Mouse (Mus musculus): ENCODE data around the gene Gm3033. TPM values are rescaled to one million over a fixed set of nuclear protein-coding genes. Genes with fewer than 3 reads are reported as not detected.
"Not testable (repeated sequence)": the region's sequence is repeated elsewhere in the genome, so short reads cannot be mapped to it uniquely, and the experiment has no call there.

Gm3033 gene
- 0.11 TPM in 1 of 2 replicates, not detected in the other for total RNA-seq (2015)
- total RNA-seq (2017), result not detected in 2 replicates

- ATAC-seq (ENCODE audit: poor library complexity, severe bottlenecking), result not testable (repeated sequence)
Measured at GRCm38 (mm10) chr14:3845945-3846344, at the start of gene Gm3033. Gm3033 (plus strand) TSS chr14:3846245.

GRCm38 (mm10) chr14:3809774-3810173 is 36.3 kb upstream of the Gm3033 start, which contains the start of gene Gm3002:
Gm3002 (plus strand) TSS chr14:3810074.
- not testable (repeated sequence) for ATAC-seq (ENCODE audit: poor library complexity, severe bottlenecking)

GRCm38 (mm10) chr14:3883872-3884271 is 37.8 kb downstream of the Gm3033 start, which contains the start of gene Gm2916:
Gm2916 (plus strand) TSS chr14:3884172.
- ATAC-seq (ENCODE audit: poor library complexity, severe bottlenecking), result not testable (repeated sequence)

Other genes with a start within 250 kb of the Gm3033 start
- gene Gm3012, start 211.7 kb upstream of the Gm3033 start, total RNA-seq (2015), result not detected in 2 replicates
- not detected in 2 replicates for gene Gm3012, start 211.7 kb upstream of the Gm3033 start, total RNA-seq (2017)
- not detected in 2 replicates for gene Gm3020, start 194.2 kb upstream of the Gm3033 start, total RNA-seq (2015)
- not detected in 2 replicates for gene Gm3020, start 194.2 kb upstream of the Gm3033 start, total RNA-seq (2017)
- not detected in 2 replicates for gene Gm3043, start 157.5 kb upstream of the Gm3033 start, total RNA-seq (2015)
- not detected in 2 replicates for gene Gm3043, start 157.5 kb upstream of the Gm3033 start, total RNA-seq (2017)
- gene Gm3002, start 36.2 kb upstream of the Gm3033 start, total RNA-seq (2015), result not detected in 2 replicates
- not detected in 2 replicates for gene Gm3002, start 36.2 kb upstream of the Gm3033 start, total RNA-seq (2017)
- gene Gm2916, start 37.9 kb downstream of the Gm3033 start, total RNA-seq (2015), result not detected in 2 replicates
- not detected in 2 replicates for gene Gm2916, start 37.9 kb downstream of the Gm3033 start, total RNA-seq (2017)
- gene Gm3029, start 85.5 kb downstream of the Gm3033 start, total RNA-seq (2015), result not detected in 2 replicates
- gene Gm3029, start 85.5 kb downstream of the Gm3033 start, total RNA-seq (2017), result not detected in 2 replicates
- gene Gm3095, start 117.3 kb downstream of the Gm3033 start, total RNA-seq (2015), result not detected in 2 replicates
- gene Gm3095, start 117.3 kb downstream of the Gm3033 start, total RNA-seq (2017), result not detected in 2 replicates
- gene Gm3099, start 152.1 kb downstream of the Gm3033 start, total RNA-seq (2015), result not detected in 2 replicates
- gene Gm3099, start 152.1 kb downstream of the Gm3033 start, total RNA-seq (2017), result not detected in 2 replicates
- gene Gm5796, start 177.7 kb downstream of the Gm3033 start, total RNA-seq (2015), result not detected in 2 replicates
- not detected in 2 replicates for gene Gm5796, start 177.7 kb downstream of the Gm3033 start, total RNA-seq (2017)
- not detected in 2 replicates for gene Gm3115, start 237.9 kb downstream of the Gm3033 start, total RNA-seq (2015)
- gene Gm3115, start 237.9 kb downstream of the Gm3033 start, total RNA-seq (2017), result not detected in 2 replicates

Data from megakaryocyte, adult 5-6 weeks (primary cell).